Mouse (Mus musculus): Measurements from ENCODE around the gene Ikzf3. TPM values are rescaled to one million over a fixed set of nuclear protein-coding genes. Genes with fewer than 3 reads are reported as not detected.

Gene Ikzf3
- polyA plus RNA-seq, 2 experiments: 0.23 to 0.45 TPM

- Histone ChIP-seq H3K4me2 (replicated peaks; ENCODE audit: low read depth, low read length, severe bottlenecking) (no peak overlapping the region), H3K9ac (ENCODE audit: low read depth, low read length, severe bottlenecking) (no peak overlapping the region), H3K27me3 (ENCODE audit: control insufficient read depth, insufficient read depth, low read length) (no peaks in the 10 kb centered on the region), H3K9me3 (ENCODE audit: control insufficient read depth, low read length) (no peaks in the 10 kb centered on the region), H3K4me3 (replicated peaks; ENCODE audit: low read length) (no peak overlapping the region), H3K4me1 (ENCODE audit: control insufficient read depth, insufficient read depth, low read length) (no peaks in the 10 kb centered on the region), H3K36me3 (ENCODE audit: control insufficient read depth, insufficient read depth, low read length) (no peaks in the 10 kb centered on the region), H3K27ac (replicated peaks; ENCODE audit: low read depth, low read length) (no peak overlapping the region)
- TF ChIP-seq POLR2A (IDR thresholded peaks at IDR 0.05; ENCODE audit: borderline replicate concordance, extremely low read depth, insufficient read depth, insufficient read length): no peak
- DNase-seq (ENCODE audit: low spot score): no peak
- 51% methylated on average over 8 of the region's 8 CpGs for whole genome bisulfite sequencing
- no peak for ATAC-seq (ENCODE audit: low FRiP score, low read depth)
Observed at GRCm38 (mm10) chr11:98473916-98474479, 71.8 kb downstream of the Ikzf3 start.

GRCm38 (mm10) chr11:98472696-98473095 lies 73.1 kb downstream of the Ikzf3 start:
- H3K4me2 ChIP-seq (replicated peaks; ENCODE audit: low read depth, low read length, severe bottlenecking): no peak overlapping the region
- H3K36me3 ChIP-seq (ENCODE audit: control insufficient read depth, insufficient read depth, low read length): no peaks in the 10 kb centered on the region
- H3K9ac ChIP-seq (ENCODE audit: low read depth, low read length, severe bottlenecking): no peak overlapping the region
- ATAC-seq (ENCODE audit: low FRiP score, low read depth): no peak
- no peaks in the 10 kb centered on the region for H3K4me1 ChIP-seq (ENCODE audit: control insufficient read depth, insufficient read depth, low read length)
- DNase-seq (ENCODE audit: low spot score): no peak
- H3K9me3 ChIP-seq (ENCODE audit: control insufficient read depth, low read length): no peaks in the 10 kb centered on the region
- H3K4me3 ChIP-seq (replicated peaks; ENCODE audit: low read length): no peak overlapping the region
- 64% methylated on average over 4 of the region's 4 CpGs for WGBS
- no peak overlapping the region for H3K27ac ChIP-seq (replicated peaks; ENCODE audit: low read depth, low read length)
- no peak for TF ChIP-seq POLR2A (IDR thresholded peaks at IDR 0.05; ENCODE audit: borderline replicate concordance, extremely low read depth, insufficient read depth, insufficient read length)
- no peaks in the 10 kb centered on the region for H3K27me3 ChIP-seq (ENCODE audit: control insufficient read depth, insufficient read depth, low read length)

GRCm38 (mm10) chr11:98470795-98471194 lies 75.0 kb downstream of the Ikzf3 start:
- WGBS: 77% methylated on average over 6 of the region's 6 CpGs
- H3K36me3 ChIP-seq (ENCODE audit: control insufficient read depth, insufficient read depth, low read length): no peaks in the 10 kb centered on the region
- no peak for ATAC-seq (ENCODE audit: low FRiP score, low read depth)
- H3K4me3 ChIP-seq (replicated peaks; ENCODE audit: low read length): no peak overlapping the region
- no peak overlapping the region for H3K9ac ChIP-seq (ENCODE audit: low read depth, low read length, severe bottlenecking)
- H3K4me1 ChIP-seq (ENCODE audit: control insufficient read depth, insufficient read depth, low read length): no peaks in the 10 kb centered on the region
- H3K27me3 ChIP-seq (ENCODE audit: control insufficient read depth, insufficient read depth, low read length): no peaks in the 10 kb centered on the region
- DNase-seq (ENCODE audit: low spot score): no peak
- H3K9me3 ChIP-seq (ENCODE audit: control insufficient read depth, low read length): no peaks in the 10 kb centered on the region
- no peak overlapping the region for H3K27ac ChIP-seq (replicated peaks; ENCODE audit: low read depth, low read length)
- no peak overlapping the region for H3K4me2 ChIP-seq (replicated peaks; ENCODE audit: low read depth, low read length, severe bottlenecking)
- no peak for TF ChIP-seq POLR2A (IDR thresholded peaks at IDR 0.05; ENCODE audit: borderline replicate concordance, extremely low read depth, insufficient read depth, insufficient read length)

- H3K9ac ChIP-seq (ENCODE audit: low read depth, low read length, severe bottlenecking): no peak overlapping the region
- 70% methylated on average over 22 of the region's 22 CpGs for WGBS
- no peaks in the 10 kb centered on the region for H3K9me3 ChIP-seq (ENCODE audit: control insufficient read depth, low read length)
- DNase-seq (ENCODE audit: low spot score): no peak
- no peak overlapping the region for H3K4me3 ChIP-seq (replicated peaks; ENCODE audit: low read length)
- no peaks in the 10 kb centered on the region for H3K36me3 ChIP-seq (ENCODE audit: control insufficient read depth, insufficient read depth, low read length)
- H3K4me1 ChIP-seq (ENCODE audit: control insufficient read depth, insufficient read depth, low read length): no peaks in the 10 kb centered on the region
- ATAC-seq (ENCODE audit: low FRiP score, low read depth): no peak
- no peak overlapping the region for H3K27ac ChIP-seq (replicated peaks; ENCODE audit: low read depth, low read length)
- no peak for TF ChIP-seq POLR2A (IDR thresholded peaks at IDR 0.05; ENCODE audit: borderline replicate concordance, extremely low read depth, insufficient read depth, insufficient read length)
- no peak overlapping the region for H3K4me2 ChIP-seq (replicated peaks; ENCODE audit: low read depth, low read length, severe bottlenecking)
- no peaks in the 10 kb centered on the region for H3K27me3 ChIP-seq (ENCODE audit: control insufficient read depth, insufficient read depth, low read length)
Observed at GRCm38 (mm10) chr11:98469761-98470714, 75.8 kb downstream of the Ikzf3 start.

- Histone ChIP-seq H3K9ac (ENCODE audit: low read depth, low read length, severe bottlenecking) (no peak overlapping the region), H3K36me3 (ENCODE audit: control insufficient read depth, insufficient read depth, low read length) (no peaks in the 10 kb centered on the region), H3K27ac (replicated peaks; ENCODE audit: low read depth, low read length) (no peak overlapping the region), H3K4me3 (replicated peaks; ENCODE audit: low read length) (no peak overlapping the region), H3K27me3 (ENCODE audit: control insufficient read depth, insufficient read depth, low read length) (peaks cover 4% of the 10 kb centered on the region; the same call in 1 of the 2 replicates), H3K4me2 (replicated peaks; ENCODE audit: low read depth, low read length, severe bottlenecking) (no peak overlapping the region), H3K4me1 (ENCODE audit: control insufficient read depth, insufficient read depth, low read length) (no peaks in the 10 kb centered on the region), H3K9me3 (ENCODE audit: control insufficient read depth, low read length) (no peaks in the 10 kb centered on the region)
- ATAC-seq (ENCODE audit: low FRiP score, low read depth) (no peak), DNase-seq (ENCODE audit: low spot score) (no peak)
- no peak for TF ChIP-seq POLR2A (IDR thresholded peaks at IDR 0.05; ENCODE audit: borderline replicate concordance, extremely low read depth, insufficient read depth, insufficient read length)
- WGBS: 67% methylated on average over 6 of the region's 6 CpGs
Observed at GRCm38 (mm10) chr11:98464516-98464915, 81.3 kb downstream of the Ikzf3 start.
